Mouse (Mus musculus): Measurements from ENCODE around the gene 5830411N06Rik. TPM values are rescaled to one million over a fixed set of nuclear protein-coding genes. Genes with fewer than 3 reads are reported as not detected.

The 5830411N06Rik gene
- polyA plus RNA-seq, 1 experiment from 2014 or later: not detected

DNA sequence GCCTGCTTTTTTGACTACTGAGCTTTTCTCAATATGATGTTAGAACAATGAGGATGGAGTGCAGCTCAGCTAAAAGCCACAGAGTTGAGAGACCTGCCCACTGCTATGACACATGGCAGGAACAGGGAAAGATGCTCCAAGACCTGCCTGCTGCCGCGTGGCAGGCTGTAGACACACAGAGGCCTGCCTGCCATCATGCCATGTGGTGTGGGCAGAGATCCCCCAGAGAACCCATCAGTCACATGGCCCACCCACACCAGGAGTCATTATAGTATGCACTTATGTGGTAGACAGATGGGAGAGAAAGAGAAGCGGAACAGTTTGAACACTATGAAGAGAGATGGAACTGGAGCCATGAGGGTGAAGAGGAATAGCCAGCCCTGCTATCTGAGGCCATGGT is 13.4 kb upstream of the 5830411N06Rik start:
- H3K4me1 ChIP-seq: no peaks in the 10 kb centered on the region
- H3K4me2 ChIP-seq (replicated peaks): no peak overlapping the region
- H3K27me3 ChIP-seq (replicated peaks): no peaks in the 10 kb centered on the region
- no peak overlapping the region for H3K9ac ChIP-seq
- no peak for ATAC-seq (ENCODE audit: low FRiP score, low read depth)
- no peak overlapping the region for H3K27ac ChIP-seq
- H3K36me3 ChIP-seq: no peaks in the 10 kb centered on the region
- no peaks in the 10 kb centered on the region for H3K9me3 ChIP-seq
- whole genome bisulfite sequencing: 90% methylated on average over 3 of the region's 3 CpGs
- H3K4me3 ChIP-seq: no peak overlapping the region

DNA sequence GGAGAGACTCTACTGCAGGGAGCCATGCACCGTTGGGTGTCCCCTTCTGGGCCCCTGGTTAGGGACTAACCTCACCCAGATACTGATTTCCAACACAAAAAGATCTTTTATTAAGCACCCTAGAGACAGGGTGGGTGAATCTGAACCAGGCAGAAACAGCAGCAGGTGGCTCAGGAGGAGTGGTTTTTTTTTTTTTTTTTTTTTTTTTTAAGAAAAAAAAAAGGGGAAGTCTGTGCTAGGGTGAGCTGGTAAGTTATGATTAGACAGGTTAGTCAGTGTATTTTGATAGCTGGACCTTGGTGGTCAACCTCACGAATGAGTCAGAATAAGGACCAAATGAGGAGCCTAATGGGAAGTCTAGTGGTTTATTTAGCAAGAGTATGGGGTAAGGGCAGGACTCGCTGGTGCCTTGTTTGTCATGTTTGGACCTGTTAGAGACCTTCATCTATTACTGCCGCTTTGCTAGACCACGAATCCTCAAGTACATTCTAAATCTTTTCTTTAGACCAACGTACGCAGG is 6.8 kb downstream of the 5830411N06Rik start:
- 86% methylated on average over 7 of the region's 7 CpGs for WGBS
- ATAC-seq (ENCODE audit: low FRiP score, low read depth): no peak

DNA sequence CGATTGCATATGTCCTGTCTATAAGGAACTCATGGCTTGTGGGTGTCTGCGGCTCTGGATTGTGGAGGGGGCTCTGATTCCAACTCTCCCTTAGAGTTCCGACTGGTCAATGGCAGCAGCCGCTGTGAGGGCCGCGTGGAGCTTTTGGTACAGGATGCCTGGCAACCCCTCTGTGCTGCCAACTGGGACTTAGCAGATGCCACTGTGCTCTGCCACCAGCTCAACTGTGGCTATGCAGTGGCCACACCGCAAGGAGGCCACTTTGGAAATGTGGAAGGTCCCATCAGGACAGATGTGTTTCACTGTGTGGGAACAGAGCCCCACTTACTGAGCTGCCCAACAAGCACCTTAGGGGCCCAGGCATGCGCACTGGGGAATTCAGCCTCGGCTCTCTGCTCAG is 48.7 kb downstream of the 5830411N06Rik start:
- 92% methylated on average over 9 of the region's 9 CpGs for WGBS

More for the DNA sequence above, 6.8 kb downstream of the 5830411N06Rik start:
- H3K27me3 ChIP-seq (replicated peaks): no peaks in the 10 kb centered on the region
- no peak overlapping the region for H3K4me2 ChIP-seq (replicated peaks)
- H3K9ac ChIP-seq: no peak overlapping the region
- no peaks in the 10 kb centered on the region for H3K36me3 ChIP-seq
- H3K4me1 ChIP-seq: no peaks in the 10 kb centered on the region
- no peak overlapping the region for H3K27ac ChIP-seq
- no peak overlapping the region for H3K4me3 ChIP-seq
- H3K9me3 ChIP-seq: no peaks in the 10 kb centered on the region

DNA sequence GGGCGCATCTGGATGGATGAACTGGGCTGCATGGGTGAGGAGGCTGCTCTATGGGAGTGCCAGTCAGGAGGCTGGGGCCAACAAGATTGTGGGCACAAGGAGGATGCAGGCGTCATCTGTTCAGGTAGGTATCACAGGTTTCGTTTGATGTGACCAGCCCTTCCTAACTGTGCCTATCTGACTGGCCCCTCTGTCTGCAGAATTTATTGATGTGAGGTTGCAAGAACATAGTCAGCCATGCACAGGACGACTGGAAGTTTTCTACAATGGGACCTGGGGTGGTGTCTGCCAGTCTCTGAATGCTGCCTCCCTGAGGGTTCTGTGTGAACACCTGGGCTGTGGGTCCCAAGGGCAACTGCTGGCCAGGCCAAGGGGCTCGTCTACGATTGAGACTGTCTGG is 49.8 kb downstream of the 5830411N06Rik start:
- Histone ChIP-seq H3K4me1 (no peaks in the 10 kb centered on the region), H3K27ac (no peak overlapping the region), H3K9me3 (no peaks in the 10 kb centered on the region), H3K36me3 (no peaks in the 10 kb centered on the region), H3K4me3 (no peak overlapping the region), H3K9ac (no peak overlapping the region), H3K4me2 (replicated peaks) (no peak overlapping the region), H3K27me3 (replicated peaks) (no peaks in the 10 kb centered on the region)
- 80% methylated on average over 6 of the region's 6 CpGs for WGBS
- ATAC-seq (ENCODE audit: low FRiP score, low read depth): no peak

More for the DNA sequence above, 48.7 kb downstream of the 5830411N06Rik start:
- Histone ChIP-seq H3K4me1 (no peaks in the 10 kb centered on the region), H3K4me3 (no peak overlapping the region), H3K9me3 (no peaks in the 10 kb centered on the region), H3K9ac (no peak overlapping the region), H3K27ac (no peak overlapping the region), H3K4me2 (replicated peaks) (no peak overlapping the region), H3K27me3 (replicated peaks) (no peaks in the 10 kb centered on the region), H3K36me3 (no peaks in the 10 kb centered on the region)
- no peak for ATAC-seq (ENCODE audit: low FRiP score, low read depth)

DNA sequence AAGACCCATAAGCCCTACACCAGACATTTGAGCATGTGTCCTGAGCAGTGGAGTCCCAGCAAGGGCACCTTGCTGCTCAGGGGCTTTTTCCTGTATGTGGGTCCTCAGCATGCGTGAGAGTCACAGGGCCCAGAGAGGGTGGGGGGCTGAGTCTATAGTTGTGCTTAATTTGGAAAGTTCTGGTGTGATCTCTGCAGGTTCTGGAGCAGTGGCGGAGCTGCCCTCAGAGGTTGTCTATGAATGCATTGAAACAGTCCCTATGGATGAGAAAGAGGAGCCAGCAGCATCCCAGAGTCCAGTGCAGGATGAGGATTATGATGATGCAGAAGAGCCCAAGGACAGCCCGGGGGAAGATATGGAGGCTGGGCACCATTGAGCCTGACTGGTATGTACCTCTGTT is 52.3 kb downstream of the 5830411N06Rik start:
- ATAC-seq (ENCODE audit: low FRiP score, low read depth): no peak
- H3K27me3 ChIP-seq (replicated peaks): no peaks in the 10 kb centered on the region
- no peak overlapping the region for H3K9ac ChIP-seq
- no peak overlapping the region for H3K4me2 ChIP-seq (replicated peaks)
- WGBS: 88% methylated on average over 3 of the region's 3 CpGs
- H3K4me1 ChIP-seq: no peaks in the 10 kb centered on the region
- H3K4me3 ChIP-seq: no peak overlapping the region
- no peaks in the 10 kb centered on the region for H3K36me3 ChIP-seq
- no peaks in the 10 kb centered on the region for H3K9me3 ChIP-seq
- H3K27ac ChIP-seq: no peak overlapping the region

DNA sequence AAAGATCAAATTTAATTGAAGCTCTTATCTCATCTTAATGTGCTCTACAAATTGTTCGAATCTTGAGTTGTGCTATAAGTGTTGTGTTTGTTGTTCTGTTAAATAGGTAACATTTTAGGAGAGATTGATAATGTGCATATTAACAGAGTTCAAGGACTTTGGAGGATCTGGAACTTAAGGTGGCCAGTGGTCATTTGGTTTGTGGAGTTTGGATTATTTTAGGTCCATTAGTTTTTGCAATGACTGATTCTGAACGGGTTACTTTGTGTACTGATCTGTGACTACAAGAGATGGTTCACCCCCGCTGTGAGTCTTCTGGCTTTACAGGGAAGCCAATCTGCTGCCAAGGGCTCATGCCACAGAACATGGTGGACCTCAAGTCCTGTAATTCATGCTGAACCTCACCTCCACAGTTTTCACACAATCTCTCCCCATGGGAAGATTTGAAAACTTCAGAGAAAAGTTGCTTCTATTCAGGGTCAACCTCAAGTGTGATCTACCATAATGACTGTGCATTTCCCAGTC is 72.8 kb downstream of the 5830411N06Rik start:
- H3K27me3 ChIP-seq (replicated peaks): no peaks in the 10 kb centered on the region
- no peaks in the 10 kb centered on the region for H3K4me1 ChIP-seq
- no peak overlapping the region for H3K4me3 ChIP-seq
- 82% methylated on average over 3 of the region's 3 CpGs for WGBS
- no peak for ATAC-seq (ENCODE audit: low FRiP score, low read depth)
- no peaks in the 10 kb centered on the region for H3K36me3 ChIP-seq
- no peak overlapping the region for H3K9ac ChIP-seq
- H3K27ac ChIP-seq: no peak overlapping the region
- H3K9me3 ChIP-seq: no peaks in the 10 kb centered on the region
- no peak overlapping the region for H3K4me2 ChIP-seq (replicated peaks)

DNA sequence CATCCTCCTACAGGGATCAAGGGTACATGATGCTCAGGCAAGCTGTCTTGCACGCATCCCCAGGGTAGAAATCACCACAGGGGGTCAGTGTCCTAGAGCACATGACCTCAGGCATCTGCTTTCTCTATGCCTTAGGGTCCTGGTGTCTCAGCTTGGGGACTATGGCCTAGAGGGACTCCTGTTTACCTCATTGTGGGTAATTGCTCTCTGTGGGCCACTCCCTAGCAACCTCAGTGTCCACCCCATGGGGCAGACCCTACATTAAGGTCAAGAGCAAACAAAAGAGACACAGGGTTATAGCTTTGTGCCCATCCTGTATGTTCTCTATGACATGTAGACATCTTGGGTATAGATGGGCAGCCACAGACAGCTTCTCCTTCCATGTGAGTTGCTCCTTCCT is 73.5 kb downstream of the 5830411N06Rik start, which contains the start of gene Olfr525:
Gene Olfr525 (plus strand): TSS at position 301 of the 400 bp plus-strand sequence.
- no peaks in the 10 kb centered on the region for H3K36me3 ChIP-seq
- no peak within 1 kb of the TSS for H3K27ac ChIP-seq
- H3K4me1 ChIP-seq: no peaks in the 10 kb centered on the region
- no peak within 1 kb of the TSS for H3K4me2 ChIP-seq (replicated peaks)
- WGBS: 49% methylated on average over 1 of the region's 1 CpGs
- H3K4me3 ChIP-seq: no peak within 1 kb of the TSS
- H3K27me3 ChIP-seq (replicated peaks): no peaks in the 10 kb centered on the region
- H3K9ac ChIP-seq: no peak within 1 kb of the TSS
- H3K9me3 ChIP-seq: no peaks in the 10 kb centered on the region
- ATAC-seq (ENCODE audit: low FRiP score, low read depth): no peak

DNA sequence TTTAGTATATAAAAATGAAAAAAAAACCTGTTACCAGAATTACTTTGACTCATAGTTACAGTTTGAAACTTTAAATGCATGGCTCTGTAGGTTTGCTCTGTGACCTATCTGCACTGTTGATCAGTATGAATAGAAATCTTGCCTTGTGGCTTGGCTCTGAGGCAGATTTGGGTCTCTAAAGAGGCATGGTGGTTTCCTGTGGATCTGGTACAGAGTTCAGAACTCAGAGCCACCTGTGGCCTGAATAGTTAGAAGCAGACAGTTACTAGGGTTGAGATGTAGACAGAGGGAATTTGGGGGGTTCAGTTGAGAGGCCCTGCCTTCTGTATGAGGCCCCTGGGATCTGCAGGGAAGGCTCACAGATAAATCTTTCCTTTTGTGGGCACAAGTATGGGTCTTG is 74.1 kb downstream of the 5830411N06Rik start:
- Histone ChIP-seq H3K4me1 (no peaks in the 10 kb centered on the region), H3K9me3 (no peaks in the 10 kb centered on the region), H3K27me3 (replicated peaks) (no peaks in the 10 kb centered on the region), H3K27ac (no peak overlapping the region), H3K4me2 (replicated peaks) (no peak overlapping the region), H3K36me3 (no peaks in the 10 kb centered on the region), H3K9ac (no peak overlapping the region), H3K4me3 (no peak overlapping the region)
- no peak for ATAC-seq (ENCODE audit: low FRiP score, low read depth)

DNA sequence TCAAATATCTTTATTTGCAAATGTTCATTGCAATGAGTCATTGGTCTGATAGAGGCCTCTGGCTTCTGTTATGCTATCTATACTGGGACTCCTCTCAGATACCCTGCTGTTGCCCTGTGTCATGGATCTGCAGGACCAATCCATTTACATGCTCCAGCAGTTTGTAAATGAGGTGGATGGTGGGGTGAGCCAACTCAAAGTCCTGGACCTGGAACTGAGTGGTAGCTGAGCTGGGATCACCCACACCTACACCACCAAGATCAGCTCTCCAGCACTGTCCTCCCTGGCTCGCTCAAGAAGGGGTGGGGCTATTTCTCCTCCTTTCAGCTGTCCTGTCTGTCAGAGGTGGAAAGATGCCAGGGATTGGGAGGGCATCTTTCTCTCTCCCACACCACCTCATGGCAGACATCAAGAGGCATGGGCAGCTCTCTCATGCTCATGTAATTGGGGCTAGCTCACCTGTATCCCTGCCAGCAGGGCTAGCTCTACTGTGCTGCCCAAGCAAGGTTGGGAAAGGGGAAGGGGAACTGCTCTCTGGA is 82.8 kb downstream of the 5830411N06Rik start:
- Histone ChIP-seq H3K9ac (no peak overlapping the region), H3K27ac (no peak overlapping the region), H3K27me3 (replicated peaks) (no peaks in the 10 kb centered on the region), H3K9me3 (no peaks in the 10 kb centered on the region), H3K4me2 (replicated peaks) (no peak overlapping the region), H3K36me3 (no peaks in the 10 kb centered on the region), H3K4me3 (no peak overlapping the region), H3K4me1 (no peaks in the 10 kb centered on the region)
- no peak for ATAC-seq (ENCODE audit: low FRiP score, low read depth)
- WGBS: 65% methylated on average over 1 of the region's 1 CpGs

DNA sequence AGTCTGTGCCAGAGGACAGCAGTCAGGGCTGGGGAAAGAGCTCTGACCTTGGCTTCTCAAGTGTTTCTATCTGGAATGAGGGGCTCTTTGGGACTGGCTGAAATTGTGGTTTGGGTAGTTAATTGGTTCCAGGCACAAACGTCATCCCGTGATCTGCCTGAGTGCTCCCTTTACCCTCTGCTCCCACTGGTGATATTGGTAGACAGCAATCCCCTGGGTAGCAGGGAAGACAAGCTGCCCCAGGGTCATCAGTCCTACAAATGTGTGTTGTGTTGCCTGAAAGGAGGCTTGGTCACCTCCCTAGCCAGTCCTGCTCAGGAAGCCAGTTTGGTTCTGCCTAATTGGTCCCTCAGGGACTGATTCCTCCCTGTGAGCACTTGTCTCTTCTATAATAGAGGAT is 86.6 kb downstream of the 5830411N06Rik start, which contains the start of gene Olfr527:
Gene Olfr527 (plus strand): TSS at position 301 of the 400 bp plus-strand sequence.
- ATAC-seq (ENCODE audit: low FRiP score, low read depth): no peak
- no peaks in the 10 kb centered on the region for H3K4me1 ChIP-seq
- no peak within 1 kb of the TSS for H3K4me2 ChIP-seq (replicated peaks)
- no peaks in the 10 kb centered on the region for H3K27me3 ChIP-seq (replicated peaks)
- H3K9ac ChIP-seq: no peak within 1 kb of the TSS
- no peaks in the 10 kb centered on the region for H3K9me3 ChIP-seq
- no peak within 1 kb of the TSS for H3K4me3 ChIP-seq
- H3K27ac ChIP-seq: no peak within 1 kb of the TSS
- 80% methylated on average over 2 of the region's 2 CpGs for WGBS
- H3K36me3 ChIP-seq: no peaks in the 10 kb centered on the region

Other genes with a start within 250 kb of the 5830411N06Rik start
- 49.2 and 54.8 TPM in 2 replicates for gene Zfp511, start 210.9 kb upstream of the 5830411N06Rik start, polyA plus RNA-seq (2016; fragmentation: Nextera tagmentation; extraction: Ambion mirVana)
- 62.5 and 65.1 TPM in 2 replicates for gene Tubgcp2, start 210.6 kb upstream of the 5830411N06Rik start, polyA plus RNA-seq (2016; fragmentation: Nextera tagmentation; extraction: Ambion mirVana)
- 81.6 and 95.9 TPM in 2 replicates for gene Msx3, start 198.2 kb upstream of the 5830411N06Rik start, polyA plus RNA-seq (2016; fragmentation: Nextera tagmentation; extraction: Ambion mirVana)
- 25.5 and 28.4 TPM in 2 replicates for gene Caly, start 164.7 kb upstream of the 5830411N06Rik start, polyA plus RNA-seq (2016; fragmentation: Nextera tagmentation; extraction: Ambion mirVana)
- gene Prap1, start 153.9 kb upstream of the 5830411N06Rik start, polyA plus RNA-seq (2016; fragmentation: Nextera tagmentation; extraction: Ambion mirVana): not detected in 2 replicates
- 22.3 and 23.9 TPM in 2 replicates for gene Fuom, start 144.8 kb upstream of the 5830411N06Rik start, polyA plus RNA-seq (2016; fragmentation: Nextera tagmentation; extraction: Ambion mirVana)
- 13.1 and 13.2 TPM in 2 replicates for gene Paox, start 131.5 kb upstream of the 5830411N06Rik start, polyA plus RNA-seq (2016; fragmentation: Nextera tagmentation; extraction: Ambion mirVana)
- 136 and 139 TPM in 2 replicates for gene Echs1, start 130.8 kb upstream of the 5830411N06Rik start, polyA plus RNA-seq (2016; fragmentation: Nextera tagmentation; extraction: Ambion mirVana)
- gene Mtg1, start 109.7 kb upstream of the 5830411N06Rik start, polyA plus RNA-seq (2016; fragmentation: Nextera tagmentation; extraction: Ambion mirVana): 24.2 and 26.0 TPM in 2 replicates
- 3.7 and 4.3 TPM in 2 replicates for gene Sprn, start 92.4 kb upstream of the 5830411N06Rik start, polyA plus RNA-seq (2016; fragmentation: Nextera tagmentation; extraction: Ambion mirVana)
- not detected in 2 replicates for gene Olfr522, start 82.5 kb upstream of the 5830411N06Rik start, polyA plus RNA-seq (2016; fragmentation: Nextera tagmentation; extraction: Ambion mirVana)
- not detected in 2 replicates for gene Olfr523, start 74.1 kb upstream of the 5830411N06Rik start, polyA plus RNA-seq (2016; fragmentation: Nextera tagmentation; extraction: Ambion mirVana)
- not detected in 2 replicates for gene Olfr524, start 41.3 kb upstream of the 5830411N06Rik start, polyA plus RNA-seq (2016; fragmentation: Nextera tagmentation; extraction: Ambion mirVana)
- gene Cd163l1, start 29.0 kb upstream of the 5830411N06Rik start, polyA plus RNA-seq (2016; fragmentation: Nextera tagmentation; extraction: Ambion mirVana): not detected in 2 replicates
- not detected in 2 replicates for gene Olfr525, start 73.6 kb downstream of the 5830411N06Rik start, polyA plus RNA-seq (2016; fragmentation: Nextera tagmentation; extraction: Ambion mirVana)
- not detected in 2 replicates for gene Olfr527, start 86.7 kb downstream of the 5830411N06Rik start, polyA plus RNA-seq (2016; fragmentation: Nextera tagmentation; extraction: Ambion mirVana)
- gene Olfr60, start 114.4 kb downstream of the 5830411N06Rik start, polyA plus RNA-seq (2016; fragmentation: Nextera tagmentation; extraction: Ambion mirVana): not detected in 2 replicates
- gene Olfr530, start 129.0 kb downstream of the 5830411N06Rik start, polyA plus RNA-seq (2016; fragmentation: Nextera tagmentation; extraction: Ambion mirVana): not detected in 2 replicates
- gene Olfr531, start 155.6 kb downstream of the 5830411N06Rik start, polyA plus RNA-seq (2016; fragmentation: Nextera tagmentation; extraction: Ambion mirVana): not detected in 2 replicates
- gene Olfr532, start 174.4 kb downstream of the 5830411N06Rik start, polyA plus RNA-seq (2016; fragmentation: Nextera tagmentation; extraction: Ambion mirVana): not detected in 2 replicates
- gene Olfr533, start 216.1 kb downstream of the 5830411N06Rik start, polyA plus RNA-seq (2016; fragmentation: Nextera tagmentation; extraction: Ambion mirVana): not detected in 2 replicates
- gene Olfr535, start 236.9 kb downstream of the 5830411N06Rik start, polyA plus RNA-seq (2016; fragmentation: Nextera tagmentation; extraction: Ambion mirVana): not detected in 2 replicates

Data from neural tube, embryonic 12.5 days (tissue).